Mouse (Mus musculus) heart, postnatal 0 days (tissue): ENCODE data around the gene Shkbp1.

Source experiments
- CTCF ChIP-seq: IDR thresholded peaks from 2 replicates; pipeline ENCODE4 v1.5.1; 2016; ENCODE audit warnings: antibody characterized with exemption, control low read depth, low read depth
- EP300 ChIP-seq: IDR thresholded peaks from 2 replicates; pipeline ENCODE4 v1.6.1; 2016; ENCODE audit warnings: antibody characterized with exemption, low read depth

DNA sequence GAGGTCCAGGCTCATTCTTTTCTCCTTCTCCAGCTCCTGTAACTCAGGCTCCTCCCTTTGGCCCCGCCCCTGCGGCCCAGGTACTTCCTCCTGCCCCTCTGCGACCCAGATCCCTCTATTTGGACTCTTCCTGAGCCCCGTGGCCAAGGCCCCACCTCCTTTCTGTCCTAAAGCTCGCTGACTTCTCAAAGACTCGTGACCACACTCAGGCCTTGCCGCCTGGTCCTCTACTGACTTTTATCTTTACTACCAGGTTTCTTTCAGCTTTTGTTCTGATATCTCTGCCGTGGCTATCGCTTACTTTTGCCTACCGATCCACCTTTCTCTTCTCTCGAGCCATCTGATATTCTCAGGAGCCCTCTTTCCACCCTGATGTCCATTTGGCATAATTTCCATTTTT, 12.2 kb upstream of the Shkbp1 start:
- no peak for TF ChIP-seq CTCF
- TF ChIP-seq EP300 = no peak
